In the genomic region with DNA sequence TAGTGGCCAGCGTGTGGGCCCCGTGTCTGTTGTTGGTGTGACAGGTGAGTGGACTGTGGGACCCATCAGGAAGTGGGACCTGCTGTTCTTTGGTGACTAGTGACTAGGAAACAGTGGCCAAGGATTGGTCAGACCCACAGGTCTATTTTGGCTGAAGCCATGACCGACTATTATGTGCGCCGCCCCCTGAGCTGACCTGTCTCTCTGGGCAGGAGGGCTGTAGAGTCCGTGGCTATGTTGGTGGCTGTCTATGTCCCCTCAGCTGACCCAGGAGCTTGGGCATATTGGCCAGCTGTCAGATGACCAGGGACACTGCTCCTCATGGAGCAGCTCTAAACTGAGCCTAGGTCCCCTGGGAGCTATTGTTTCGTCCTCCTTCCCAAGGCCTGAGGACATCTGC, we compare ENCODE assay signal across 34 mouse cellular contexts. TPM values are rescaled to one million over a fixed set of nuclear protein-coding genes. Genes with fewer than 3 reads are reported as not detected.
"Had no signal": no experiment of that assay in that cellular context is flagged by ENCODE, and none has a peak within 500 bp of the region (broad histone marks: within the 10 kb centered on the region; RNA-seq: fewer than 3 reads in every experiment).

No protein-coding gene starts in this region.

- H3K27ac ChIP-seq: limb, embryonic 10.5 days; limb, embryonic 12.5 days; limb, embryonic 13.5 days; limb, embryonic 15.5 days; liver, embryonic 12.5 days; liver, embryonic 13.5 days; liver, embryonic 14.5 days; liver, embryonic 15.5 days; lung, embryonic 15.5 days; macrophage; midbrain, embryonic 10.5 days; midbrain, embryonic 12.5 days; midbrain, embryonic 13.5 days; midbrain, embryonic 15.5 days; neural tube, embryonic 12.5 days had no signal

- H3K27me3 ChIP-seq: limb, embryonic 15.5 days; liver, embryonic 15.5 days; lung, embryonic 15.5 days; midbrain, embryonic 12.5 days; midbrain, embryonic 13.5 days; midbrain, embryonic 15.5 days; neural tube, embryonic 12.5 days had no signal

- DNase-seq: left cerebral cortex, postnatal 4 days; liver; liver, embryonic 13.5 days; liver, postnatal 0 days; lung, adult 18-20 months; lung, adult 2 months; lung, embryonic 14.5 days; lung, postnatal 10 days; lung, postnatal 14 days; lung, postnatal 36 days; midbrain, embryonic 14.5 days had no signal

- H3K9ac ChIP-seq: limb, embryonic 12.5 days; limb, embryonic 13.5 days; limb, embryonic 15.5 days; liver, embryonic 12.5 days; liver, embryonic 13.5 days; liver, embryonic 14.5 days; liver, embryonic 15.5 days; liver, postnatal 0 days; lung, embryonic 14.5 days; lung, embryonic 15.5 days; midbrain, embryonic 12.5 days; midbrain, embryonic 13.5 days; midbrain, embryonic 15.5 days; neural tube, embryonic 12.5 days had no signal

- ATAC-seq: liver, embryonic 12.5 days; liver, postnatal 0 days; lung, postnatal 0 days; midbrain, embryonic 13.5 days; midbrain, embryonic 15.5 days; midbrain, embryonic 16.5 days had no signal

- H3K4me2 ChIP-seq: limb, embryonic 12.5 days; limb, embryonic 13.5 days; limb, embryonic 15.5 days; liver, embryonic 11.5 days; liver, embryonic 12.5 days; liver, embryonic 13.5 days; liver, embryonic 15.5 days; lung, embryonic 14.5 days; lung, embryonic 15.5 days; midbrain, embryonic 11.5 days; midbrain, embryonic 12.5 days; midbrain, embryonic 13.5 days; midbrain, embryonic 15.5 days; neural tube, embryonic 12.5 days had no signal

- H3K4me1 ChIP-seq: liver, embryonic 13.5 days; liver, embryonic 15.5 days; midbrain, embryonic 10.5 days; midbrain, embryonic 12.5 days; midbrain, embryonic 13.5 days; midbrain, embryonic 15.5 days; neural tube, embryonic 12.5 days had no signal

- H3K36me3 ChIP-seq: limb, embryonic 10.5 days; limb, embryonic 12.5 days; limb, embryonic 13.5 days; limb, embryonic 15.5 days; liver, embryonic 12.5 days; liver, embryonic 13.5 days; liver, embryonic 15.5 days; lung, embryonic 15.5 days; midbrain, embryonic 10.5 days; midbrain, embryonic 12.5 days; midbrain, embryonic 13.5 days; midbrain, embryonic 15.5 days; neural tube, embryonic 12.5 days had no signal

- H3K4me3 ChIP-seq: limb, embryonic 10.5 days; limb, embryonic 12.5 days; limb, embryonic 13.5 days; limb, embryonic 15.5 days; liver, embryonic 12.5 days; liver, embryonic 13.5 days; liver, embryonic 15.5 days; lung, embryonic 15.5 days; megakaryocyte, embryonic 14.5 days; midbrain, embryonic 10.5 days; midbrain, embryonic 12.5 days; midbrain, embryonic 13.5 days; midbrain, embryonic 15.5 days; myocyte; neural tube, embryonic 12.5 days had no signal

- H3K9me3 ChIP-seq: limb, embryonic 10.5 days; limb, embryonic 12.5 days; limb, embryonic 13.5 days; limb, embryonic 15.5 days; liver, embryonic 12.5 days; liver, embryonic 13.5 days; liver, embryonic 15.5 days; lung, embryonic 15.5 days; midbrain, embryonic 12.5 days; midbrain, embryonic 13.5 days; midbrain, embryonic 15.5 days; neural tube, embryonic 12.5 days had no signal

RNA-seq across cellular contexts. Expression of a gene that starts 18.6 kb away (rescaled TPM):
- polyA plus RNA-seq: limb, embryonic 10.5 days; limb, embryonic 11.5 days; limb, embryonic 12.5 days; macrophage; midbrain, embryonic 10.5 days had no signal

RNA-seq across cellular contexts. Expression of a gene that starts 54.8 kb away (rescaled TPM):
- polyA plus RNA-seq: limb, embryonic 10.5 days; limb, embryonic 11.5 days; limb, embryonic 12.5 days; lung, embryonic 14.5 days; midbrain, embryonic 10.5 days; midbrain, embryonic 11.5 days; midbrain, embryonic 13.5 days; myocyte; neural tube, embryonic 11.5 days; neural tube, embryonic 12.5 days had no signal

RNA-seq across cellular contexts. Expression of a gene that starts 59.6 kb away (rescaled TPM):
- polyA plus RNA-seq: liver, embryonic 11.5 days; liver, embryonic 12.5 days; liver, embryonic 15.5 days; liver, embryonic 16.5 days; myocyte had no signal
